Mouse (Mus musculus) telencephalon, adult 2 months (tissue): Measurements from ENCODE around the gene Cdan1.

ENCODE experiments used
- DNase-seq: peaks from one replicate; pipeline ENCODE4 v3.0.0-alpha.2; 2011; ENCODE audit warnings: low read depth, low spot score

Cdan1 gene

GRCm38 (mm10) chr2:120849449-120850423 is at the start of gene Cdan1:
Gene Cdan1, minus strand, starts transcription at chr2:120850128.
- DNase-seq, result no peak

GRCm38 (mm10) chr2:120896361-120896760 is 46.4 kb upstream of the Cdan1 start:
- DNase-seq, result no peak

DNA sequence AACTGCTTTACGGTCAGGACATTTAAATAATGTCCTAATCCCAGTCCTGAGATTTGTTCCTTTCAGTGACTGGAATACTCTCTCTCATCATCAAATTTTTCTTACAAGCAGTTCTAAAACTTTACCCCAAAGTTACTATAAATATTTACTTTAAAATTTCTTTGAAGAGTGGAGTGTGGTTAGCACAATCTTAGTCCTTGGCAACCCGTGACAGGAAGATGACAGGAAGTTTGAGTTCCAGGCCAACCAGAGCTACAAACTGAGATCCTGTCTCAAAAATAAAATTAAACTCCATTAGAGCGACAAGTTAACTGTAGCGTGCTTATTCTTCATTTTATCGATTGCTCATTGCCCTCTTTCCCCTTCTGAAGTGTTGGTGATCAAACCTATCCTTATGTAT is 37.7 kb upstream of the Cdan1 start:
- no peak for DNase-seq

DNA sequence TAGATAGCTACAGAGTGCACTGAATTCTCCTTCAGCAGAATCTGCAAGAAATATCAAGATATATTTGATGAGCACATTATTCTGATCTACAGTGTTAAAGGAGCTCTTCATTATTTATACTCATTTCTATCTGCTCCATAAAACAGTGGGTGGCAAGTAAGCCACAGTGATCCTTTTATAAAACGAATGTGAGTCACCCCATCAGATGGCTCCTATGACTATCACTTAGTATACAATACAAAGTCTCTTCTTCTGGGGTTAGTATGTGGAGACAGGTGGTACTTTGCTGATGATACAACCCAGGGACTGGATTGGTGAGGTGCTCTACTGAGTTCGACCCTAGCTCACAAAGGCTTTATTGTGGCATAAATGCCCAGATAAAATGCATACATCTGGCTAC is 23.3 kb upstream of the Cdan1 start:
- no peak for DNase-seq

- peak; percentile 42 for DNase-seq
Measured at GRCm38 (mm10) chr2:120871447-120872336, 21.8 kb upstream of the Cdan1 start.

- DNase-seq, result peak; percentile 65
Measured at GRCm38 (mm10) chr2:120867336-120867735, 17.4 kb upstream of the Cdan1 start.

GRCm38 (mm10) chr2:120866561-120866960 is 16.6 kb upstream of the Cdan1 start:
- DNase-seq, result no peak

DNA sequence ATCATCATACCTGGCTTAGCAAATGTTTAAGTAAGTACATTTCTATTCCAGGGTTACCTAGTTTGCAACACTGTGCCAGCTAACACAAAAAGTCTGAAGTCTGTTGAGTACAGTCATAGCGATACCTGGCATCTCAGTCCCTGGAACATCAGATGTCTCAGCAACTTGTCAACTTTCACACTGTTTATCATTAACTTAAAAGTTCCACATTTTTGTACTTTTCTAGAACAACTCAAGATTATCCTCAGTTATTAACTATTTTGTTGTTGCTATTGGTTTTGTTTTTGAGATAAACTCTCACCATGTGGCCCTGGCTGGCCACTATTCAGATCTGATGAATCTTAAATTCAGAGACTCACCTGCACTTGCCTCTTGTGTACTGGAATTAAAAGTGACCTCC is 13.5 kb upstream of the Cdan1 start:
- DNase-seq, result no peak

GRCm38 (mm10) chr2:120860699-120861098 is 10.8 kb upstream of the Cdan1 start:
- DNase-seq, result no peak

- no peak for DNase-seq
Measured at GRCm38 (mm10) chr2:120858131-120858530, 8.2 kb upstream of the Cdan1 start.

DNA sequence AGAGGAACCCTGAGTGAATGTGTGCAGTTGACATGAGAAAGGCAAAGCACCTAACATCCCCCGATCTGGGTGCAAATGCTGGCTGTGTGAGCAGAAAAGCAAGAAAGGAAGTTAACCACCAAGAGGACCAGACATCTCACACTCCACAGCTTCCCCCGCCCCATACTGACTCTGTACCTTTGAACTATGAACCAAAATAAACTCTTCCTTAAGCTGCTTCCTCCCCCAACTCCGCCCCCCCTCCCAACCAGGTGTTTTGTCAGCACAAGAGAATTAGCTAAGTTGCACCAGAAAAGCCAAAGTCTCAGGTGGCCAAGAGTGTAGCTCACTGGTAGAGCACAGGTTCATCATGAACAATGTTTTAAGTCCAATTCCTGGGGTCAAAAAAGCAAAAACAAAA is 3.2 kb upstream of the Cdan1 start:
- no peak for DNase-seq

- no peak for DNase-seq
Measured at GRCm38 (mm10) chr2:120852626-120853025, 2.7 kb upstream of the Cdan1 start.

DNA sequence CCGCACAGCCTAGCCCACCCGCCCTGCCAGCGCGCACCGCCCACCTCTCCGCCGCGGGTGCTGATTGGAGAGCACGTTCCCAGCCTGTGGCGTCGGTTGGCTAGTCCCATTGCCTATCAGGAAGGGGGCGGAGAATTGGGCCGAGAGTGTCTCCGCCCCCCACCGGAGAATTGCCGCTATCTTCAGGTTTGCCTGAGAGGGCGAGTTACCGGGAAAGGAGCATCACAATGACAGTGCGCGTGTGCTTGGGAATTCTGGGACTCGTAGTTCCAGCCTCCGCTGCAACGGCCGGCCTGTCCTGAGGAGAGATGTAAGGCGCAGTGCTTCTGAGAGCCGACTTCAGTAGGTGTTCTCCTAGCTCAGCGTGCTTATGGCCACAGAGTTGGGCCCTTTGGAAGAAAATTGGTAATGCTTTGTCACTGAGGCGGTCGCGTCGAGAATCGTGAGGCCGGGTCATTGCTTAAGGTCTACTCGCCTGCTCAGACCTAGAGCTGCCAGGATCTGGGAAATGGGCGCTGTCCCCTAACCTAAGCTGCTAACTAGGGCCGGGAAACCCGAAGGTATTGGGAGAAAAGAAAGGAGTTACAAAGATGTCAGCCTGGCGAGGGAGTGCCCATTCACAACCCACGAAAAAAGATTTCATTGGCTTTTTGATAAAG is 625 bp upstream of the Cdan1 start, which contains the start of gene Ttbk2:
TSS of gene Ttbk2 (minus strand) at position 181 of the 659 bp plus-strand sequence.
- DNase-seq, result peak; percentile 98

- no peak for DNase-seq
Measured at GRCm38 (mm10) chr2:120845280-120845679, 4.6 kb downstream of the Cdan1 start.

DNA sequence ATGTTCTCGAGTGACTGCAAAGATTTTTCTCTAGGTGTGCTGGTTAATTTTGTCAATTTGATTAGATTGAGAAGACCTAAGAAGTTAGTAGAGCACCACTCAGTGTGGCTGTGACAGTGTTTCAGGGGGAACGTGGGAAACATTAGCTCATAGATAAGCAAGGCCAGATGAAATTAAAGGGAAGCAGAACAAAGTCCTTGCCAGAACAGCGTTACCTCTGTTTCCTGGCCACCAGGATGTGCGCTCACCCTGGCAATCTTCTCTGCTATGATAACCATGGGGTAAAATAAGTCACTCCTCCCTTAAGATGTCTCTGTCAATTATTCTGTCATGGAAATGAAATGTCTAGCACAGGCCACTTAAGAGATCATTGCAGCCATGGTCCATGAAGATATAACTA is 5.9 kb downstream of the Cdan1 start:
- DNase-seq, result no peak

GRCm38 (mm10) chr2:120841211-120841610 is 8.7 kb downstream of the Cdan1 start:
- DNase-seq, result no peak

GRCm38 (mm10) chr2:120835167-120835566 is 14.8 kb downstream of the Cdan1 start:
- DNase-seq, result no peak

DNA sequence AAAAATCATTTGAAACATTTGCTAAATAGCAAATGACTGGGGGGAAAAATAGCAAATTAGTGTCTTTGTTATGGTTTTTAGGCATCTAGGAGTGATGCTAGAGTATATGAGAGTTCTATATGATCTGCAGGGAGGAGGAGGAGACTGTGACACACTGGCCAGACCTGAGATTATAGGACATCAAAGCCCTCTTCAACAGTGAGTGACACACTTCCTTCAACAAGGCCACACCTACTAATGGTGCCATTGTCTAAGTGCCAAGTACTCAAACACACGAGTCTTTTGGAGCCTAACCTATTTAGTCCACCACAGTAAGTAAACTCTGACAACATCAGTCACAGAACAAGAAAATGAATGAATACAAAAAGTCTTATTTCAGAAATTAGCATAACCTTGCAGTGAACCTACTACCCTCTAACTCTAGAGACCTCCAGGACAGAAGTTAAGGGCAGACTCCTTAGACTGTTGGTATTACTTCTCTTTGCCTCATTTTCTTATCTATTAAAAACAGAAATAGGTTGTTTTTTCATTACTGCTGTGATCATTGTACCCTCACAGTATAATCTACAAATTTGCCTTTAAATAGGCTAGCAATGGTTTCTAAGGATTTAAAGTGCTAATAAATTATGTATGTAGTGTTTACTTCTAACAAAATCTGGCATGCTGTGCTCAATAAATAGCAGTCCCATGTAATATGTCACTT is 22.8 kb downstream of the Cdan1 start:
- DNase-seq, result no peak

DNA sequence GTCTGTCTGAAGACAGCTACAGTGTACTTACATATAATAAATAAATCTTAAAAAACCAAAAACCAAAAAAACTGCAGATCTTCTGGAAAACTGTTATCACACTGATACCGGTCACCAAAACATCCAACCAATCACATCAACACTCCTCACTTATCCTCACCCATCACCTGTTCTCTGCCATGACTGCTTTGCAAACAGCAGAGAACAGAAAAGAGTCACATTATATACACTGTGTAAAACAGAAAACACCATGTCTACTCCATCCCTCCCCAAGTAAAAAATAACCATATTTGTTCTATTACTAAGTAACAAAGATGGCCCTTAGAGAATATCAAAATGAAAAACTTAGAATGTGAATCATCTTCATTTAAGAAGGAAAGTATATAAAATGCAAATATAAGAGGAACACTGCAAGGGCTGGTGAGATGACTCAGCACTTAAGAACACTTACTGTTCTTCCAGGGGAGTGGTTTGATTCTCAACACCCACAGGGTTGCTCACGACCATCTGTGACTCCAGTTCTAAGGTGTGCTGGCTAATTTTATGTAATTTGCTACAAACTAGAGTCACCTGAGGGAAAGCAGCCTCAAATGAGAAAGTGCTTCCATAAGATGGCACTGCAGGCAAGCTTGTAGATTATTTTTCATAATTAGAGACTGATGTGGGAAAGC is 79.5 kb downstream of the Cdan1 start:
- peak; percentile 65 for DNase-seq

- DNase-seq, result no peak
Measured at GRCm38 (mm10) chr2:120761922-120762321, 88.0 kb downstream of the Cdan1 start.

DNA sequence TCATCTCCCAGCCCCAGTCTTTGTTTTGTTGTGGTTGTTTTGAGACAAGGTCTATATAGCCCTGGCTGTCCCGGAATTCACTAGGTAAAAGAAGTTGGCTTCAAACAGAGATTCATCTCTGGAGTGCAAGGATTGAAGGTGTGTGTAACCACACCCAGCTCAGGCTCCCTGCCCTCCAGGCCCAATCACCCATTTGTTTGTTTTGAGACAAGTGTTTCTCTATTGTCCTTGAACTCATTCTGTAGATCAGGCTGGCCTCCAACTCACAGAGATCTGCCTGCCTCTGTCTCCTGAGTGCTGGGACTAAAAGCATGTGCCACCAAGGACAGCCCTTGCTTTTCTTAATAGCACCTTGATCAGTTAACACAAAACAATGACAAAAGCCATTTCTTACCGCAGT is 101.9 kb downstream of the Cdan1 start:
- DNase-seq, result no peak
